Mouse (Mus musculus) cerebellum, adult 11-12 months (tissue): Measurements from ENCODE around the gene Mfsd4a.
A peak's percentile ranks its signal among the peaks of the same experiment; 100 is the strongest.

Experiments
- DNase-seq: peaks from one replicate; pipeline ENCODE4 v3.0.0; 2022

The Mfsd4a gene

DNA sequence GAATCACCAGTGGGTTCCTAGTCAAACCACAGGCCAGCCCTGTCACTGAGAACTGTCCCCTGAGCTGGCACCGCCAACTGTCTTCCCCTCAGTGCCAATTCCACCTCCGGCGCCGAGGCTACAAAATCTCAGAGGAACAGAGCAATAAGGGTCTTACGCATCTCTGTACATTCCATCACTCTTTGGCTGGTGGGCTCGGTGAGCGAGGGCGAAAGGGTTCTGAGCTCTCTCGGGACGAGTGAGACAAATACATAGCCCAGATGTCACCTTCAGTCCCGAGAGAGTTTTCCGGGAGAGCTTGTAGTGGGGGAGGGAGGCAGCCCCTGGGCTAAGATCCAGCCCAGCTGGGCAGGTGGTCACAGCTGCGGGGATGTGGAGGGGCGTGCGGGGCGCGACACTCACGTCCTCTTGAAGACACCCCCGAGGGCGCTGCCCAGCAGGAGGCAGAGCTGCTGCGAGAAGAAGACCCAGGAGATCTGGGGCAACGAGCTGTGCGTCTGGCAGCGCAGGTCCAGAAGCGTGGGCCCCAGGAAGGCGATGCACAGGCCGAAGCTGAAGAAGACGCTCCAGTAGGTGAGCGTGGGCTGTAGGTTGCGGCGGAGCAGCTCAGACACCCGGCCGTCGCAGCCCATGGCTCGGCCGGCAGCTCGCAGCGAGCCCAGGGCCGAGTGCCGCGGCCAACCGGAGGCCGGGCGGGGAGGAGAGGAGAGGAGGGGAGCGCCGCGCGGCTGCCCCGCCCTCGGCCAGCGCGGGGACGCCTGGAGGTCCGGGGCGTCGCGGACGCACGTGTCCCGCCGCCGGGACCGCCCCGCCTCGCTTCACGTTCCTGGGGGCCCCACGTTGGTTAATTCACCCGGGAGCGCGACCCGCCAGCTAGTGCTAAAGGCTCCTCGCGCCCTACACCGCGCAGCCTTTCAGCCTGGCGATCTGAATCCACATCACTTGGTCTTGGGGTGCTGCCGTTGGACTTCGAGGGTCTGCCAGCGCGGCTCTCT, at the start of gene Mfsd4a:
Gene Mfsd4a (minus strand): TSS at position 802 of the 995 bp plus-strand sequence.
- DNase-seq, result peak; percentile 79

DNA sequence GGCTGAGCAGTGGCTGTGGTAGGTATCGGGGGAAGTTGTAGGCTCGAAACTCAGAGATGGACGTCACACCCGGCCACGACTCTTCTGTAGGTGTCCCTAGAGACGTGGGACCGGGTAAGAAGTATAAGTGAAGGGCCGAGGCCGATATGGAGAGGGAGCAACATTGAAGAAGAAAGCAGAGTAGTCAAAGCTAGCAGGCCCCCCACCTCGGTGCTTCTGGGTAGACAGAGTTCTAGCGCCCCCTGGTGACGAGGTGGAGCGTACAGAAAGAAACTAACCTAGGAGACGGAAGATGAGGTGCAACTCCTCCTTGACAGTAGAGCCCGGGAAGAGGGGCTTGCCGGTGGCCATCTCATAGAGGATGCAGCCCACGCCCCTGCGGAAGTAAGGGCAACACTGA, 48.7 kb upstream of the Mfsd4a start:
- DNase-seq, result peak; percentile 74

DNA sequence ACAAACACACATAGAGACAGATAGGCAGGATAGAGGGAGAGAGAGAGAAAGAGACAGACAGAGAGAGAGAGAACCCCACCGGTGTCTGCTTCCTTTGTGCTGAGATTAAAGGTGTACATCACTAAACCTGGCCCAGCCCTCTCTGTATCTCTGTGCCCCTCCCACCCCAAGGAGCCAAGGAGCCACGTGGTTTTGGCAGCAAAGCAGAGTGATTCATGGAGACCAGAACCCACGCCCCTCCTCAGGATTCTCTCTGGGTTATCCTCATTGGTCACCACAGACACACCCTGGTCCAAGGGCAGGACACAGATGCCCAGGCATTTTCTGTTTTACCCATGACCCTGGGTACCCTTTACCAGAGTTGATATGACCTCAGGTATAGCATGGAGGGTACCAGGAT, 45.2 kb upstream of the Mfsd4a start:
- DNase-seq, result no peak

DNA sequence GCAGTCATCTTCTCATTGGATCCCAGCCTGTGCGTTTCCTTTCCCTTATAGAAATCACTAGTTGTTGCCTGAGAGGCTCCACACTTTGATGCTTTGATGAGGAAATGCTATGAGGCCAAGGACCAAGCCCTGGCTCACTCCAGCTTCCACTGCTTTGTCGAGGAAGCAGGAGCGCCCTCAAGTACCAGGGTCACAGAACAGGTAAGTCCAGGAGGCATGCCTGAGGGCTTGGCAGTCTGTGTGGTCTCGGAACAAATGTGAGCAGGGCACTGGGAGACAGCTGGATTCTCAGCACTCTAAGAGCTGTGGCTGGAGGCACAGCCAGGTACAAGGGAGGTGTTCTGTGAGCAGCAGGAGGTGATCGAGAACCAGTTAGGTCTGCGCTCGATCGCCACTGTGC, 44.6 kb upstream of the Mfsd4a start:
- no peak for DNase-seq

DNA sequence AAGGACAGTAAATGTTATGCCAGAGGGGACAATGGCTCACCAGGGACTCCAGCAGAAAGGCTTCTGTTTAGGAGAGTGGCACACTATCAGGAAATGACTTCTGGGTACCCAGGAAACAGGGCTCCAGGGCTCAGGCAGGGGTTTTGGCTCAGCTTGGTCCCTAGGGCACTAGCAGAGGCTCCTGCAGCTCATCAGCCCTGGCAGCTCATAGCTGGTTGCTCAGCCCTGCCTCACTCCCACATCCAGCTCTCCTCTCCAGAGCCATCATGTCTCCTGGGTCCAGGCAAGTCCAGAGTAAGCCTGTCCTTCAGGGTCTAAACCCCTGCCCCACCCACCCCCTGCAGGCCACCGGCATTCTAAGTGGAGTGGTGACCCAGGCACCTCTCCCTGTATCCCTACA, 43.5 kb upstream of the Mfsd4a start:
- DNase-seq, result no peak

DNA sequence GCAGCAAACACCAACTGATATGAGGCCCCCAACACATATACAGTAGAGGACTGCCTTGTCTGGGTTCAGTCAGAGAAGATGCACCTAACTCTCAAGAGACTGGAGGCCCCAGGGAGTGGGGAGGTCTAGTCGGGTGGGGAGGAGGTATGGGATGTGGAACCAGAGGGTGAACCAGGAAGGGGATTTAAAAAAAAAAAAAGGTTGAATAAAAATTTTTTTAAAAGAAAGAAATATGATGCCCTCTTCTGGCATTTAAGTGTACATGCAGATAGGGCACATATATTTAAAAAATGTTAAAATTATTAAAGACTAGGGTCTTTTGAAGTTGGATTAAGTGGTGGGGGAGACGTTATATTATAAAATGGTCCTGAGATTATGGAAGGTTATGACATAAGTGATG, 41.5 kb upstream of the Mfsd4a start:
- no peak for DNase-seq

DNA sequence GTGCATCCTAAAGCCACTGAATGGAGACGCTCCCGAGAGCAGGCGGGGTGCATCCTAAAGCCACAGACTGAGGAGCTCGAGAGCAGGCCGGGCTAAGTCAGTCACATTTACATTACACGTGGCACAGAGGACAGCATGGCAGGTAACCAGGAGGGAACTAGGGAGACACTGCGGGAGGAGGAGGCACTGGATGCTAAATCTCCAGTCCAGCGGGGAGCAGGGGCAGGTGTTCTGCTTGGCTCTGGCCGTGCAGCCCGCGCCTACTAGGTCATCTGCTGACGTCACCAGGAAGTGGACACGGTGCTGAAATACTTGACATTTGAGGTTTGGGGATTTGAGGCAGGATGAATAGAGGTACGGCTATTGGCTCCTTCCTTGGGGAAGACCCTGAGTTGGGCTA, 36.5 kb upstream of the Mfsd4a start:
- peak; percentile 59 for DNase-seq

DNA sequence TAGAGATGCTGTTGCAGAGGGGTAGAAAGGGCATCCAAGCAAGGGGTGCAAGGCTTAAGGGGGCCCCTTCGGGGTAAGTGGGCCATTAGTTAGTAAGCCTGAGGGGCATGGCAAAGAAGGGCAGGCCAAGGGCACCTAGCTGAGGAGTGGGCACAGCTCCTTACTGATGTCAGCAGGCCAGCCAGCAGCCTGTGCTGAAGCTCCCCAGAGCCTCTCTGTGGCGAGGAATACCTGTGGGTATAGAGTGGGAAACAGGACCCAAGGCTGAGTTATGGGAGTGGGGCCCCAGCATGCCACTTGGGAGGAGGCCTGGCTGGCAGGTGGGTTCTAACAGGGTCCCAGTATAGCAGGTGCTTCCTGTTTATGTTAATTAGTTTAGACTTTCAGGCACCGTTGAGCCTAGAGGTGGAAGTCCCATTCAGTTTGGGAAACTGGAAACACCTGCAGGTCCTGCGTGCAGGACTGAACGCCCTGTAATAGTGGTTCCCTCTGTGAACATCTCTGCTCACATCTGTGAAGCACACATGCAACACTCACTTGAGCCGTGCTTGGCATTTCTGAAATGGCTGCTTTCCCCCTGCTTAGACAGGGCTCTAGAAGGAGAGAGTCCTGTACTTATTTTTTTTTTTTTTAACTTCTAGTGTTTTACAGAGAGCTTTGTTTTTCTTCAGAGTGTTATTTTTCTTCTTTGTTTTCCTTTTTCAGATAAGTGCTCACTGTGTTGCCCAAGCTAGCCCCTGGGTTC, 34.3 kb upstream of the Mfsd4a start:
- no peak for DNase-seq

DNA sequence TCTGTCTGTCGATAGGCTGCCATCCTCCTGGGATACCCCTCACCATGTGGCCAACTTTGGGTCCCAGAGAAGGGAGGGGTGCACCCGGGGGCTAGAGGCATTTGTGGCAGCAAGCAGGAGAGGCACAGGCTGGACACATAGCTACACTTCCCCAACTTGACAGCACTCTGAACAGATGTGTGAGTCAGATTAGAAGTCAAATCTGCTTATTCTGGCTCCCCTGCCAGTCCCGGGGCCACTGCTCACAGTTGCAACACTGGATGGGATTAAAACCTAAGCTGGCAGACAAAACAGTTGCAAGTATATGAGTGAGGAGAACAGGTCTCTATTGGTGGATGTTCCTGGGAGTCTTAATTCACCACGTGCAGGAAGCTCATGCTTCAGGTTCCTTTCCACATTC, 31.9 kb upstream of the Mfsd4a start:
- no peak for DNase-seq

DNA sequence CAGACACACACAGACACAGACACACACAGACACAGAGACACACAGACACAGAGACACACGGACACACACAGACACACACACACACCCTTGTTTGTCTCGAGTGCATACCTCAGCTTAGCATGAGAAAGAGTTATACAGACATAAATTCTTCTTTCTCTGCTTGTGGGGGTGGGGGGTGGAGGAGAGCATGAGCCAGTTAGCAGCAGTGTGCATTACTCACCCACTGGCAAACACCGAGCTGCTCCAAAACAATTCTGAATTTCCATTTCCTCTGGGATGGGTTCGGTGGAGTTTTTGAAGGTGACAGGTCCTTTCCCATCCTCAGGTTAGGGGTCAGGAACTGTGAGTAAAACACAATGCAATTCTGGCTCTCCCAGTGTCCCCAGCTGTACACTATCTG, 31.2 kb upstream of the Mfsd4a start:
- DNase-seq, result no peak

DNA sequence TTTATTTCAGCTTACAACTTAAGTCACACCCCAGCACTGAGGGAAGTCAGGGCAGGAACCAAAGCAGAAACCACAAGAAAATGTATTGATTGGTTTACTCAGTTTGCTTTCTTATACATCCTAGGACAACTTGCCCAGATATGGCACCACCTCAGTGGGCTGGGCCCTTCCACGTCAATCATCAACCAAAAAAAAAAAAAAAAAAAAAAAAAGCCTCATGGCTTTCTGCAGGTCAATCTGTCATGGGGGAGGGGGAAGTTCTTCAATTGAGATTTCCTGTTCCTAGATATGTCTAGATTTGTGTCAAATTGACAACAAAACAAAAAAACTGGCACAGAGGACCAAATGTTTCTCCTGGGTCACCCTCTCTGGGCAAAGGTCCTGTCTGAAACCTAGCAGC, 30.2 kb upstream of the Mfsd4a start:
- DNase-seq, result no peak

DNA sequence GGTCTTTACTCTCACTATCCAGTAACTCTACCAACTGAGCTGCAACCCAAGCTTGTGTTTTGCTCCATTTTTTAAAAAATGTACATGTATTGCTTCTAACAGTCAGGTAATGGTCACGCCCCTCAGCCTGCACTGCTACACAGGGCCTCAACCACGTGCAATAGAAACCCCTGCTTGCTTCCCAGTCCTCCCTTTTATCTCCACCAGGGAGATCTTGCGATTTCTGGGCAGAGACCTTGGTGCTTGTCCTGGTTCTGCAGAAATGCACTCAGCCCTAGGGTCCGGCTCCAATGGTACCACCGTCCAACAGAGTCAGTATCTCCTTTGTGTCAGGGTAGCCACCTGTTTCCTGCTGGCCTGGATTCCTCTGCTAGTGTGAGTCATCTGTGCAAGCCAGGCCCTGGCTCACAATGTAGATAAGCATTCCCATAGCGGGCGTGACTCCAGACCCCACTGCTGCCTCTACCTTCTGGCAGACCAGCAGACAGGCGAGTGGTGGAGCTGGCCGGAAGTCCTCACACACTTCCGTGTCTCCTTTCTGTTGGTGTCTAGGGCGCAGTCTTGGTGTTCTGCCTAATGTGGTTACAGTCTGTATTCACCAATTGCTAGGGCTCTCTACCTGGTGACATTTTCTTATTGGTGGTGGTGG, 27.6 kb upstream of the Mfsd4a start:
- DNase-seq, result peak; percentile 93

DNA sequence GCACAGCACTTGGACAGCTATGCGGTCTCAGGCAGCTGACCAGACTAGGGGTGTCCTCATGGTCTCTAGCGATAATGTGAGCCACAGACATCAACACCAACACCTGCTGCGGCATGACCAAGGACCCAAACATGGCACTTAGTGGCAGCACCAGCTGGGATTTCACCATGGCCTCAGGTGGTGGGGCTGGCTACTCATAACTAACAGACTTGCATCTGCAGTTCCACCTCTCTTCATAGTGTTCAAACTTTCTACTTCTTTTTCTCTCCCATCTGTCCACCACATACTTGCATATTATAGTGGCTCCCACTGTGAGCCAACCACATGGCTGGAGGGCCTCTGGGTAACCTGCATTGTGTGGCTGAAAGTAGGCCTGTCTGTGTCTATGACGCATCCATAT, 25.4 kb upstream of the Mfsd4a start:
- DNase-seq, result no peak

DNA sequence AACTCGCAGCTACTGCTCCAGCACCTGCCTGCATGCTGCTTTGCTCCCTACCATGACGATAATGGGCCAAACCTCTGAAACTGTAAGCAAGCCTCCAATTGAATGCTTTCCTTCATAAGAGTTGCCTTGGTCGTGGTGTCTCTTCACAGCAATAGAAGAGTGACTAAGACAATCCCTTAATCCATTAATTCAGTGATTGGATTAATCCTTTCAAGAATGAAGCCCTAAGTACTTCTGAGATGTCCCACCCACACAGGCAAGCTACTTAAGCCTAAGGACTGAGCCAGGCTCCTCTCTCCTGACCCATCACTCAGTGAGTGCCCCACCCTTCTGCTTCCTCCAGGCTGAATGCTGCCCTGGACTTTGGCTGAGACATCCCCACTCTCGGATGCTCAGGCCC, 22.4 kb upstream of the Mfsd4a start:
- DNase-seq, result no peak

DNA sequence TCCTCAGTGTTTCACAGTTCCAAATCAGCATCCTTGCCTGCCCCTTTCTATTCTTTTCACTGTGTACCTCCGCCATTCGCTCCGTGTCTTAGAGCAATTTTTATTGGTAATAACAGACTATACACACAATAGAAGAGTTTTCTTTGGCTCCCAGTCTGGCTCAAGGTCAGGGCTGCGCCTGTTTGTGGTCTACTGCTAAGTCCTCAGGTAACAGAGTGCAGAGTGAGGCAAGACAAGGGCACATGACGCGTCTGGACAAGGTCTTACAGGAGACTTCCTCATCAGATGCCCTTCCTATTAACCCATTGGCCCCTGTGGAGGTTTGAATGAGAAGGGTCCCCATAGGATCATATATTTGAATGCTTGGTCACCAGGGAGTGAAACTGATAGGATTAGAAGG, 21.9 kb upstream of the Mfsd4a start:
- no peak for DNase-seq

DNA sequence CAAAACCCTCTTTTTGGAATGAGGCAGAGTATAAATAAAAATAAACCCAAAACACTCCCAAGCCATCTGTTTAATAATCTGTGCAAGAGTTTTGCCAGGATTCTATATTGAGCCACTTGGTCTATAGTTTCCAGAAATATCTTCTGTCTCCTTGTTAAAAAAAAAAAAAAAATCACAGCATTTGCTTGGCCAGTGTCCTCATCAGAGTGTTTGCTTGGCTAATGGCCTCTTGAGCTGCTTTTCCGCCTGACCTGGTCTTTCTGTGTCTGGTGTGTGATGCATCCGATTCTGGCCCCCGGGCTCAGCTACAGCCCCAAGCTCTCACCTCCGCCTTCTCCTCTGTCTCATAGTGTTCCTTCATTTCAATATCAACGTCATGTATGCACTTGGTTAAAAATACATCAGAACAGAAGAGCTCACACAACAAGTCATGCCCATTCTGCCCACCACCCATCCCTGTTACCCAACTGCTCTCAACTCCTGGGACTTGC, 20.4 kb upstream of the Mfsd4a start:
- DNase-seq, result peak; percentile 83

DNA sequence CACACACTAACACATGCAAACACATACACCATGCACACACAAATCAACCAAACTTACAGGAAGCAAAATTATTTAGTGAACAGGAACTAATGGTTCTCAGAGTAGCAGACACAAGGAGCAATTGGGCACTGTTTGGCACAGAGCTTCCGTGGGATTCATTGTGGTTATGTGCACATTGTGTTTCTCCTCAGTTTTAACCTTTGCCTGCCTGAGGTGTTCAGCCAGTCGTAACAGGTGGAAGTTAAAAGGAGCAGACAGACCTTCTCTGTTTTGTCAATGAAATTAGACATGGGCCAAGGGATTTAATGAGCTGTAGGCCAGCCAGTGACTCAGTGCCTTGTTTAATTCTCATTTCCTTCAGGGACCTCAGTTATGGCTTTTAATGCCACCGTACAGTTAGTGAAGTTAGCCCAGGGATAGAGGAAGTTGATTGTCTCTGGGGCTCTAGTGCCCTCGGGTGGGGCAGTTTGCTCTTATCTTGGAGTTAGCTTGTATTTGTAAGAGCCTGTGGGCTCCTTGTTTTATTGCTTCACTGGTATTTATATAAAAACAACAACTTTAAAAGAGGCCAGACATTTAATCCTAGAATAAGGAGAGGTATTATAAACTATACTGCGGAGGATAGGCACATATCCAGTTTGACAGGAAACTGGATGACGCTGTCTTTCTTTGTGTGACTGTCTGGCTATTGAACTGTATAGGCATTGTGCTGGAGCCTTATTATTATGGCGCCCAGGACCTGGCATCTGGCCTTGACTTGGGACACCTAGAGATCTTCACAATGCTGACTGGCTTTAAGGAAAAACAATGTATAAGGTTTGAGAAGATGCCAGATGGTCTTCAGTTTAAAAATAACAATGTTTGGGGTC, 17.6 kb upstream of the Mfsd4a start:
- no peak for DNase-seq

DNA sequence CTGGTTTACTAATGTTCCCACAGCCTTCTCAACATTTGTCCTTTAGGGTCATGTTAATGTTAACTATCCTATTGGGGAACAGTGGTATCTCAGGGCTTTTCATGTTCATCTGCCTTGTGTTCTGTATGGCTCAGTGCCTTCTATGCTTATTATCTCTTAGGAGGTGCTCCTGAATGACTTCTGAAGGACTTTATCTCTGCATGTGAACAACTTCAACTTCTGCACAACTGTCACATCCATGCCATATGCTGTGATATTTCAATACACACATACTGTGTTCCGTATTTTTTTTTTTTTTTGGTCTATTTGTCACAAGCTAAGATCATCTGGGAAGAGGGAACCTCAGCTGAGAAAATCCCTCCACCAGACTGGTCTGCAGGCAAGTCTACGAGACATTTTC, 10.6 kb upstream of the Mfsd4a start:
- no peak for DNase-seq

DNA sequence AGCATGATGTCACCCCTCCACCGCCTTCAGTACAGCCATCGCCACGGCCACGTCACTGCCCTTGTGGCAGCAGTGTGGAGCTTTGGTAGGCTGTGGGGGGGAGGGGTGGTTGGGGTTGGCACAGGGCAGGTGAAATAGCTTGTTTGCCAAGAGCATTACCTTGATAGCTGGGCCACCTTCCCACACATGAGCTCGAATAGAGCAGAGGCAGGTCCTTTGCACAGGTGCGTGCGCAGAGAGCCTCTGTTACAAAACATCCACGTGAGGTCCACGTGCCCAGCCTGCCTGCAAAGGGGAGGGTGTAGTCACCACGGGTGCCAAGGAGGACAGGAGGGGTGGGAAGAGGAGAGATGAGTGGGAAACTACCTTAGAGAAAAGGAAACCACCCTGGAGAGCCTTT, 7.7 kb upstream of the Mfsd4a start:
- no peak for DNase-seq

DNA sequence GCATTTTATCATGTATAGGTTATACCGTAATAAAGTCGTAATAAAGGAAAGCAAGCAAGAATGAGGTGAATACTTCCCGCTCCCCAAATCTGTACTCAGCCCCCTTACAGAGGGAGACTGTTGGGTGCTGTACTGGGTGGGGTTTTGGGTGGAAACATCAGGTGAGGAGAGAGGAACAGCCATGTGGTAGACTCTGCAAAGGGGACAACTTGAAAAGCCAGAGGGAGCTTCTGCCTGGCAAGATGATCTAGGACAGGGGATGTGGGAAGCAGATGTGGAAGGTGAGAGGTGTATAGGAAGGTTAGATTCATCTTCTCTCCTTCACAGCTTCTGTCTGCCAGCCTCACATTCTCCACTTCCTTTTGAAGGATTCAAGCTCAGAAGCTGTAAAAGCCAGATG, 2.8 kb upstream of the Mfsd4a start:
- DNase-seq, result no peak

DNA sequence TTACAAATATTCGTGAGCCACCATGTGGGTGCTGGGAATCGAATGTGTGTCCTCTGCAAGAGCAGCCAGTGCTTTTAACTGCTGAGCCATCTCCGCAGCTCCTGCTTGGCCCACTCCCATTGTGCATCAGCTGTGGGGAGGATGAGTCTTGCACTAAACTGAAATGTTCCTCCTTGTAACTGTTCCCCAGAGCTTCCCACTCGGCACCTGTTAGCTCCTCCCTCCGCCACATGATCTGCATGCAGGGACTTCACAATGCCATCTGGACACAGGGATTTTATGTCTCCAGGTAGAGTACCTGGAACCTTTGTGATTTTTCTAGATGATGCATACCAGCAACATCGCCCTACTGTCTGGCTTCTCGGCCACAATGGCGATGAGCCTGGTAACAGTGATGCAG, 1.6 kb upstream of the Mfsd4a start:
- DNase-seq, result no peak

DNA sequence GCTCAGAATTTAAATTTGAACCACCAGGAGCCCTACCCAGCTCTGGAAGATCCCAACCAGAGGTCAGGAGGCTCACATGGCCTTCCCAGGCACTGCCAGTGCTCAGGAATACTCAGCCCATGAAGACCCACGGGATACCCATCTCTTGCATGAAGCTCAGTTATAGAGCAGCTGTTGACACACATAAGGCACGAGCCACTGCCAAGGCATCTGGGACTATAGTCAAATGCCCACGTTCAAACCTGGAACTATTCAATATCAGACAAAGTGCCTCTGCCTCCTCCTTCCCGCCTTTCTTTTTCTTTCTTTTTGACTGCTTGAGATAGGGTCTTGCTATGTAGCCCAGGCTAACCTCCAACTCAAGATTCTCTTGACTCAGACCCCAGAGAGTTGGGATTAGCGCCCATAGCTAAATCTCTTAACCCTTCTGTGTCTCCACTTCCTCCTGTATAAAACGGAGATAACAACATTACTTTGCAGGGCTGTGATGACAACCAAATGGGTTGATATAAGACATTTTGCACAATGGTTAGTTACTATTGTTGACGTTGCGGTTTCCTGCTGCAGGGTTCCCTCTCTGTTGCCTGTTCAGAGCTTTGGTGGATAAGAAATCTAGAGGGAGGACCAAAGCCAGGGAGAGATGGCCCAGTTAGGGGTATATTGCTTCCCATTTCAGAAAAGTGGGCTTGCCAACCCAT, 2.2 kb downstream of the Mfsd4a start:
- no peak for DNase-seq
